Mouse (Mus musculus): ENCODE measurements around the gene Sgcb. TPM values are rescaled to one million over a fixed set of nuclear protein-coding genes. Genes with fewer than 3 reads are reported as not detected.

Gene Sgcb
- polyA plus RNA-seq (2012): not detected in 2 replicates

DNA sequence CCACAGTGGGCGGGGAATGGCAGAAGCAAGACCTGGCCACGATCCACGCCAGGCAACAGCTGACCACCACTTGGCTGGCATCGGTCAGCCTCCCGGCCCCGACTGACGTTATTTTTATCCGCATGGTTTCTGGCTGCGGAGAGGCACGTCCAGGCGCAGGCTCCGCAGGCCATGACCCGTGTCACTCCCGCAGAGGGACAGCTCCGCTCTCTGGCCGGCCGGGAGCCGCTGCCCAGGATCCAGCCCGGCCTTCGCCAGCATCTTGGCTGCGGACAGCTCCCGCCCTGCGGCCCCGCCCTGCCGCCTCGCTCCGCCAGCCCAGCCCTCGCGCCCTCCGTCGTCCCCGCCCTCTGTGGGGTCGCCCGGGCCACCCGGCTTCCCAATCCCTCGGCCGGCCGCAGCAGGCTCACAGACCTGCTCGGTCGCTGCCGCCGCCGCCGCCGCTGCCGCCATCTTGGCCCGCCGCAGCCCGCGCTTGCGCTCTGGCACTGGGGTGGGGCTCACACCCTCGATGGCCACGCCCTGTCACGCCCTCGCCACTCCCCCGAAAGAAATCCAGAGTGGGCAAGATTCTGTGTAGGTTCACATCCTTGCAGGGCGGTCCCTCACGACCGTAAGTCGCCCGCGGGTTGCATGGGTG is at the start of gene Sgcb:
Sgcb (minus strand) TSS at position 530 of the 640 bp plus-strand sequence.
- TF ChIP-seq GATA1 (IDR thresholded peaks at IDR 0.05; ENCODE audit: low read length): no peak

DNA sequence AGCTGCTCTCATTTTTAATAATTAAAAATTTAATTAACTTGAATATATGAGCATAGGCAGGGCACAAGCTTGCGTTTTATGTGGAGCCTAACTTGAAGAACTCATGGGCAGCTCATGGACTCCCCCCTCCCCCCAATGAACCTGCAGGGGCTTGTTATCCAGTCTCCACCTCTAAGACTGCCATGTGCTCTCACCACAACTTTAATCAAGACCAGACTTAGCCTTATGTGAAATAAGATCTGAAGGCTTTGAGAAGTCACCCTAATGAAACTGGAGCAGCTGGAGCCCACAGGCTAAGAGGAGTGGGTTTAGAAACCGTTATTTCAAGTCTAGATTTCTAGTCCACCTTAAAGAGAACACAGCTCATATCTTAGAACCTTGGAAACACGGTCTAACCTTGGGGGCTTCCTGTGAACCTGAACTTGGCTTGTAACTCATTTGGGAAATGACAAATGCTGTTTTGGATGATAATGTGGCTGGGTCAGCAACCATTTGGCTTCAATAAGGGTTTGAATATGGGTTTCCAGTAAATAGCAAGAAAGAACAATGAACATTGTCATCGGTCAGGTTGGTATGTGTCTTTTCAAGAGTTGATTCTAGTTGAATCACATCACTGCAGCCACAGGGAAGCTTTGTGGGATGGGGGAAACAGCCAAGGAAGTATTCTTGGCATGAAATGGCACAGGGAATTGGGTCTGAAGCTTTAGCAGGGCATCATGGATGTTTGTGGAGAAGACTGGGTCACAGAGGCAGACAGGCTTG is 46.8 kb upstream of the Sgcb start:
- TF ChIP-seq GATA1 (IDR thresholded peaks at IDR 0.05; ENCODE audit: low read length): no peak

DNA sequence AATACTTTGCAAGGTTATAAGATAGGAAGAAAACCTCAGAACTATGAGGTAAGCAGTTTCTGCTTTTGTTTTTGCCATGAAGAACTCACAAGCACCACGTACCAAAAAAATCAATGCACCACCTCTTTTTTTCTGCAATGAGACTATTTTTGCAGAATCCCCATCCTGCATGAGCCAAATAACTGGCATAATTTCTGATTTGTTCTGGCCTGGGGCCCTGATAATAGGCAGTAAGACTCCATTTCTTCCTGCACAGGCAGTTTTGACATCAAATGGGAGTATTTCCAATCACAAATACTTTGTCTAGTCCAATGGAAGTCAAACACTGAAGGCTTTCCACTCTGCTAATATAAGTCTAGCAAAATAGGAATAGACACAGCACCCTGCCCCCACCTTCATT is 46.2 kb upstream of the Sgcb start:
- TF ChIP-seq GATA1 (IDR thresholded peaks at IDR 0.05; ENCODE audit: low read length): no peak

DNA sequence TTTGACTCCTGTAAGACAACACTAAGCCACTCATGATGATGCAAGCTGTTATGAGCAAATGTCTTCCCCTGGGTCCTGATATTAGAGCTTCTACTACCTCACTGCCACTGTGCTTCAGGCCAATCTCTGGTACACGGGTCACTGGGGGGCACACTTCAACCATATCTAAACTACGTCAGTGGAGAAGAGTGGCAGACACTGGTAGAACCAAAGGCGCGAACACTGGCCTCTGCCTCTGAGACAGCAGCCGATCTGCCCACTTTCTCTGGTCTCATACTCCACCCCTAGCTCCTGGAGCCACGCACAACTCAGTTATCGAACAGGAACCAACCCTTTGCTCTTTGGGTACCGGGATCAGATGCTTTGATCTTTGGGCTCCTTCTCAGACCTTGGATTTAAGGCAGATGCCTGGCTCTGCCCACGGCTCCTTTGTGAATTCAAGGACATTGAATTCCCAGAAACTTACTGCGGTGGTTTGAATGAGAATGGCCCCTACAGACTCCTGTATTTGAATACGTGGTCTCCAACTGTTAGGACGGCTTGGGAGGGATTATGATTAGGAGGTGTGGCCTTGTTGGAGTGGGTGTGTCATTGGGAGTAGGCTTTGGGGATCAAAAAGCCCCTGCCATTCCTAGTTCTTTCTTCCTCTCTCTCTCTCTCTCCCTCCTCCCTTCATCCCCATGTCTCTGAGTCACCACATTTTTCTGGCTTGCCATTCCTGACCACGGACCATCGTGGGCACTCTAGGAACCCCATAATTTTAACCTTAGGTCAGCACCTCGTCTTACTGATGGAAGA is 44.3 kb upstream of the Sgcb start:
- no peak for TF ChIP-seq GATA1 (IDR thresholded peaks at IDR 0.05; ENCODE audit: low read length)

DNA sequence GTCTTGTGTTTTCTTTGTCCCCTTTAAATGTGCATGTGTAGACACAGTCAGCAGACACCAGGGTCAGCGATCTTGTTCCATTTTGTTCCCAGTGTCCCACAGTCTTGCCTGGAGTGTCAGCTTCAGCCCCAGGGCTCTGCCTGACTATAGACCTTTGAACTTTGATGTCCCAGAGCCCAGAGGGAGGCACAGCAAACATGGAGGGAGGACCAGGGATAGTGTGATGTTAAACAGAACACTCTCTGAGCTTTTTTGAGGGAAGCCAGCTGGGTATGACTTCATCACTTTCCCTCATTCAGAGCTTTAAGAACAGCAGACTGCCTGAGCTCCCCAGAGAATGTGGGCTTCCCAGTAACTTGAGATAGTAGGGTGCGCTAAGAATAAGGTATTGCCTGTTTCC is 42.6 kb upstream of the Sgcb start:
- no peak for TF ChIP-seq GATA1 (IDR thresholded peaks at IDR 0.05; ENCODE audit: low read length)

DNA sequence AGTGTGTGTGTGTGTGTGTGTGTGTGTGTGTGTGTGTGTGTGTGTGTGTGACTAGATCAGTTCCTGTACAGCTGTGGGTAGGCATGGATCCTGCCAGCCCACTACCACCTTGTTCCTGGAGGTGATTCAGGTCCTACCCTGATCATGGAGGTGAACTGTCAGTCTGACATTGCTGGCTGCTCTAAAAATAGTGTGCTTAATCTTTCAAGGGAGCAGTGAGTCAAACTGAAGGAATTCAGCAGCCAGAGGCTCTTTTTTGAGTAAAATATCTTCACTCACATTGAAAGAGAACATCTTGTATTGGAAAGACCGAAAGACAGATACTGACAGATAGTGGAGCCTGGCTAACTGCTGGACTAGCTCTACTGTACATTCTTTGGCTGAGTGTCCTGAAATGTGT is 41.0 kb upstream of the Sgcb start:
- no peak for TF ChIP-seq GATA1 (IDR thresholded peaks at IDR 0.05; ENCODE audit: low read length)

DNA sequence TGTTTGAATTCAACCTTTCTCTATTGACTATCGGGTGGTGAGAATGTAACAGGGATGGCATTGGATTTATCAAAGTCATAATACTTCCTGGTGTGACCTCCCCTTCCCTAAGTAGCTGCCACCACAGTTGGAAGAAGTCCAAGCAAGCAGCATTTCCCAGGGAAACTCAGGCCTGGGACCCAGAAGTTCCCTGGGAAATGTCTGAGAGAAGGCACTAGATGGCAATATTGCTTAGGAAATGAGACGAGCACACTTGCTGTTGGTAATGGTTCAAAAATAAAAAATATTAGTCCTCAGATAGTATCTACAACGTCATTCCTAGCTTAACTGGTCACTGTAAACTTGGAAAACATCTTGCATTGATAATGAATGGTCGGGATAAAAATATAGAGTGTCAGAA is 38.6 kb upstream of the Sgcb start:
- no peak for TF ChIP-seq GATA1 (IDR thresholded peaks at IDR 0.05; ENCODE audit: low read length)

DNA sequence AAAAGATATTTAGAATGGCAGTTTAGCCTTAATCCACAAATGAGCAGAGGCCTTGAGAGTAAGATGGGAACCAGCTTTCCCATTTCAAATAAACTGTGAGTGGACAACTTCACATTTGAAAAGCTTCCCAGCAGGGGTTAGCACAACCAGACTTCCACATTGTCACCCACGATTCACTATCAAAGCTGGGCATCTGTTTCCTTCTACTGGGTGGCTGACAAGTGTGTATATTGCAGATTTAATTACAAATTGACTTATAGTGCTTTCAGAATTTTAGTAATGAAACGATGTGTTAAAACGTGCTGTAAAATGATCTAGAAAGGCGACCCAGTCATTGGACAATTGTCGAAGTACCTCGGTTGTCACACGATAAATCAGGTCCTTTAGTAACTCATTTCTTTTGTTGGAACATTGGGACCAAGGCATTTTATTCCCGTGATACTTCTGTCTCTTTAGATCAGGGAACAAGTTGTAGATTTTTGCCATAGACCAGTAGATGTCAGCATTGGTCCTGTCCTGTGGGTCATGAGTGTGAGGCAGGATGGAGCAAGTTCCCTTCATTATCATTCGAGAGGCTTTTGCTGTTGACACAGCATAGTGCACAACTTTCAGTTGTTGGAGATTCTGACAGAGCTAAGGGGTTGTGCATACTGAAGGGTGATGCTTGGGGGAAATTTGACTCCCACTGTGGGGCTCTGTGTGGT is 36.3 kb upstream of the Sgcb start:
- no peak for TF ChIP-seq GATA1 (IDR thresholded peaks at IDR 0.05; ENCODE audit: low read length)

DNA sequence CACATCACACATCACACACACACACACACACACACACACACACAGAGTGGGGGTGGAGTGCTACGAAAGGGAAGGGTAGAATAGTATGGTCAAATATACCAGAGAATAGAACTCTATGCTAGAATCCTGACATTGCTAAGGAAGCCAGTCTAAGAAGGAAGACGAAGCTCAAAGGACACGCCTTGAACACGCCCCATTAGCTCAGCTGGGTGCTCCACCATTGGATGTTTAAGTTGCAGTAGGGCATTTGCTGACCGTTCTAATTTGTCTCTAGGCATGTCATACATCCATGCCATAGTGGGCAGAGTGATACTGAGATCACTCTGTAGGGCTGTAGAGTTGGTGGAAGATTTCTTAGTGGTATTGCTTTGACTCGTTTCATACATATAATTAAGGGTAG is 35.6 kb upstream of the Sgcb start:
- TF ChIP-seq GATA1 (IDR thresholded peaks at IDR 0.05; ENCODE audit: low read length): no peak

DNA sequence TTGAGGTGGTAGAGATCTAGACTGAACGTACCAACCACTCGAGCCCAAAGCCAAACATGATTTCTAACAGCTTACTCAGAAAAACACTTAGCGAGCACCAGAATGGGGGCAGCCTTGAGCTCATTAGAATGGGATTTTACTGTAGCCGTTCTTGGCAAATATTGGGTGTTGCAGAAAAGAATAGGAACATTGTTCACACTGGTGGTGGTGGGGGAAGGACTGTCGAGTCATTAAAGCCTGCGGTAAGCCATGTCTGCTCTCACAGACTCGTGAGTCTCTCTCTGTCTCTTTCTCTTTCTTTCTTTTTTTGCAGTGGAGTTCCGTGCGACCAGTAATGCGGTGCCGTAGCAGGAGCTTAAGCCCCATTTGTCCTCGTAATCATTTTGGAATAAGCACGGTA is 29.0 kb upstream of the Sgcb start:
- TF ChIP-seq GATA1 (IDR thresholded peaks at IDR 0.05; ENCODE audit: low read length): no peak

DNA sequence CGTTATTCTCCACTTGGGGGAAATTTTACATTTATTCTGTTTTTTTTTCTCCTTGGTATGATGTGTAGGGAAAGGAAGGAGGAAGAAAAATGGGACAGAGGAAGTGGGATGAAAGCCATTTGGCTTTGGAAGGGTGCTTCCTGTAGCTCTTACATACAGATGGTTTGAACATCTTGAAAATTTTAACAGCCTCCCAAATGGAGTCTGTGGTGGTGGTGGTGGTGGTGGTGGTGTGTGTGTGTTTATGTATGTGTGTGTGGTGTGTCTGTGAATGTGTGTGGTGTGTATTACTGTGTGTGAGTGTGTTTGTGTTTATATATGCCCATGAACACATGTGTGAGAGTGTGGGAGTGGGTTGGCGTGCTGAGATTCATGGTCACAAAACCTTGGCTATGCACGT is 28.0 kb upstream of the Sgcb start:
- no peak for TF ChIP-seq GATA1 (IDR thresholded peaks at IDR 0.05; ENCODE audit: low read length)

DNA sequence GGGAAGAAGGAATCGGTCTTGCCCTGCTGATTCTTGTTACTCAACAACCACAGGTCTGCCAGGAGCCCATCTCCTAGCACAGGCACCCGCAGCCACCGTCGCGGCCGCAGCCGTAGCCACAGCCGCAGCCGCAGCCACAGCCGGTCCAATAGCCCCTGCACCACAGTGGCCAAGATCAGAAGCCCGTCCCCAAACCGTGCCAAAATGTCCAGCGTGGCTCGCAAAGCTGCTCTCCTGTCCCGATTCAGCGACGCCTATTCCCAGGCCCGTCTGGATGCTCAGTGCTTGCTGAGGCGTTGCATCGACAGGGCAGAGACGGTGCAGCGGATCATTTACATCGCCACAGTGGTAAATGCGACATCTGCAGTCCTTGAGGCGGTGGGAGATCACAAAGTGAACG is 21.8 kb upstream of the Sgcb start:
- TF ChIP-seq GATA1 (IDR thresholded peaks at IDR 0.05; ENCODE audit: low read length): no peak

DNA sequence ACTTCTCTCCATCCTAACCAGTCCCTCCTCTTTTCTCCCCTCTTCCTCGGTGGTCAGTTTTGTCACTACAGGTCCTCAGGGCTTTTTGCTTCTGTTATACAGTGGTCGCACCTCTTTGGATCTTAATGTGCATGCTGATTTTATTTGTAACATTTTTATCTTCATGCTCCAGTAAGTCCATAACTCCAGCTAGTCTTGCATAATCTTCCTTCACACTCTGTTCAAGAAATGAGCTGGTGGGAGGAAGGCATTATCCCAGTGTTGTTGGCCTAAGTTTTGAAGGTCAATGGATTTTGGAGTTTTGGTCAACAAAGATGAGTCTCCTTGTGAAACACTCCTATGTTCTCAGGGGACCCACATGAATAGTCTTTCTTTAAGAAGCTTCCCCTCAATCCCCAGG is 20.3 kb upstream of the Sgcb start:
- no peak for TF ChIP-seq GATA1 (IDR thresholded peaks at IDR 0.05; ENCODE audit: low read length)

DNA sequence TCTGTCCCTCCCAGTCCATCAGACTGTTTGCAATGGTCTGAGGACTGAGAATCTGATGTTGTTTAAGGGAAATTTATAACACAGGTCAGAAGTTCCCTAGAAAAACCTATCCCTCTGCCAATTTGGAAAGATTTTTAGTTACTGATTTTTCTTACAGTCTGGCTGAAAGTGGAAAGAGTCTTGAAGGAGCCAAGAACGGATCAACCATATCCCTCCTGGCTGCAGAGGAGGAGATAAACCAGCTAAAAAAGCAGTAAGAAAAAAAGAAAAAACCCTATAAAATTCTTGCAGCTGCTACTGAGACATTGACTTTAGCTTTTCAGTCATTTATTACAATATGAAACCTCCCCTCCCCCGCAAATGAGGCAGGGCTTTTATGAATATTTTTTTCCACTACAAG is 19.1 kb upstream of the Sgcb start:
- no peak for TF ChIP-seq GATA1 (IDR thresholded peaks at IDR 0.05; ENCODE audit: low read length)

DNA sequence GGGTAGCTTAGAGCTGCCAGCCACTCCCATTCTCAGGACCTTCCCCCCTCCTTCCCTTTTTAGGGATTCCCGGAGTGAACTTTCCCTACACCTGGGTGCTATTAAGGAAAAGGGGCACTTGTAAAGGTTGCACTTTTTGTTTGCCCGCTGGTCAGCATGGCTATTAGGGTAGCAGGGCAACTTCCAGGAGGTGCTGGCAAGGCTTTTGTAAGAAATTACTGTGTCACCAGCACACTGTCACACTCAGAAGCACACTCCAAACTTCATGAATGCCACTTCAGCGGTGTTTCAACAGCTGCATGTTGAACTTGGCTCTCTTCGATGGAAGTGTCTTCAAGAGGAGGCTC is 4.2 kb upstream of the Sgcb start:
- TF ChIP-seq GATA1 (IDR thresholded peaks at IDR 0.05; ENCODE audit: low read length): no peak

All from G1E-ER4 (cell line).